Mouse (Mus musculus) olfactory bulb, adult 2 months (tissue): Measurements from ENCODE around the gene Tssk2.

Experiments
- CTCF ChIP-seq: fragments of 200-500 bp; IDR thresholded peaks from 2 replicates; pipeline ENCODE4 v1.5.1; 2012; ENCODE audit warnings: low read depth, mild to moderate bottlenecking, low read length, moderate library complexity; ENCODE audit not compliant: insufficient read depth
- POLR2A ChIP-seq: fragments of 200-500 bp; IDR thresholded peaks from 2 replicates; pipeline ENCODE4 v1.6.1; 2012; ENCODE audit warnings: mild to moderate bottlenecking, low read depth, low read length, moderate library complexity; ENCODE audit not compliant: insufficient read depth

- TF ChIP-seq CTCF (no peak), POLR2A (no peak)
Observed at GRCm38 (mm10) chr16:17857157-17857556, 41.3 kb upstream of the Tssk2 start.
